Mouse (Mus musculus): ENCODE measurements at regions not wholly inside any gene's neighbourhood (a gene's known extent, or its start where the extent isn't known, plus 50 kb on each side); places are given as distances from the start of the nearest gene placed in this dataset.

GRCm38 (mm10) chr10:91959734-91960492, 762.3 kb downstream of the Nedd1 start:
- no peak overlapping the region for H3K4me3 ChIP-seq
- no peak overlapping the region for H3K27ac ChIP-seq
- TF ChIP-seq CTCF (IDR thresholded peaks at IDR 0.05): no peak
- intact Hi-C loops (cut with DNase I): no loop called here
- DNase-seq (ENCODE audit: extremely low spot score in 1 of 2, low spot score in 2 of 2): no peak

DNA sequence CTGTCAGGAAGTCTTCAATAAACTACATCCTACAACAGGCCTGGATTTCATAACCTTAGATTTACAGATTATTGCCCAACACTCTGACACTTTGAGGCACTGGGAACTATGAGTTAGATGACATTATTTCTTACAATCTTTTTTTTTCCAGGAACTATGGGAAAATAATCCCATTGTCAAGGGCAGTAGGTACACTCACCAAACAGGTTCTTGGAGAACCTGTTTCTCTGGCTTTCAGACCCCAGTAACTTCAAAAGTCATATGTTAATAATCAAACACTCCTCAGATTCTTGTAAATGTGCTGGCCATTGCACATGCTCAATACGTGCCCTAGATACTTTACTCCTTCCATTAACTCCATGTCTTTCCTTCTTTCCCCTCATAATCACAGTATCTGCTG, 769.1 kb downstream of the Nedd1 start:
- TF ChIP-seq CTCF (IDR thresholded peaks at IDR 0.05): no peak
- H3K27ac ChIP-seq: no peak overlapping the region
- DNase-seq (ENCODE audit: extremely low spot score in 1 of 2, low spot score in 2 of 2): no peak
- intact Hi-C loops (cut with DNase I): no loop called here
- no peak overlapping the region for H3K4me3 ChIP-seq

DNA sequence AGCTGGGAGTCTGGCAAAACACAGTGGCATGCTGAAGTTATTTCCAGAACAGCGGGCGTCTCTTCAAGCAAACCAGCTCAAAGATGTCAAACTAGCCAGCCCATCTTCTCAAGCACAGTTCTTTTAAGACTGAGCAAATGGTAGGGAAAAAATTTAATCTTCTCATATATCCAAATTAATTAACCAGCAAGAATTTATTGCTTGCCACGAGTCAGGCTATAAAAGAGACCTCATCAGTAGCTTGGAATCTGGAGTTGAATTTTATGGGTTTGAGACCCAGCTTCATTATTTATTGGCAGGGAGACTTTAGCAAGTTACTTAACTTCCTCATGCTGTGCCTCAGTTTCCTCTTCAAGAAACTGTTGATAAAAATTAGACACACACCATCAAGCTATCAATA, 742.5 kb upstream of the Tmpo start:
- DNase-seq (ENCODE audit: extremely low spot score in 1 of 2, low spot score in 2 of 2): no peak
- no peak for TF ChIP-seq CTCF (IDR thresholded peaks at IDR 0.05)
- Histone ChIP-seq H3K27ac (no peak overlapping the region), H3K4me3 (no peak overlapping the region)
- intact Hi-C loops (cut with DNase I): no loop called here

DNA sequence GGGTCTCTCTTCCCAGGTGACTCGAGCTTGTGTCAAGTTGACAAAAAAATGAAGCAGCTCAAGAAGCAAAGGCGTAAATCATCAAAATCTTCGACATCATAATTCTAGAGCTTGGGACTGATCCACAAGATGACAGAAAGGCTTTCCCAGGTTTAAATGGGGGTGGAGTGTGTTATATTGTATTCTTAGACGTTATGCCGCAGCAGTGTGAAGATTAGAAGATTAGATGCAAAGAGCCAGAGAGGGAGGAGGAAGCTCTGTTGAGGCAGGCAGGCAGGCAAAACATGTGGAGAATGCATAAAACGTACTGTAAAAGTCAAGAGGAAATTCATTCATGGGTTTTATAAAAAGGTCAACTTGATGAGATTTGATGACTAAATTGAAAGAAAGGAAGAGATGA, 708.7 kb upstream of the Tmpo start:
- no peak overlapping the region for H3K27ac ChIP-seq
- intact Hi-C loops (cut with DNase I): no loop called here
- no peak for TF ChIP-seq CTCF (IDR thresholded peaks at IDR 0.05)
- no peak for DNase-seq (ENCODE audit: extremely low spot score in 1 of 2, low spot score in 2 of 2)
- H3K4me3 ChIP-seq: no peak overlapping the region

DNA sequence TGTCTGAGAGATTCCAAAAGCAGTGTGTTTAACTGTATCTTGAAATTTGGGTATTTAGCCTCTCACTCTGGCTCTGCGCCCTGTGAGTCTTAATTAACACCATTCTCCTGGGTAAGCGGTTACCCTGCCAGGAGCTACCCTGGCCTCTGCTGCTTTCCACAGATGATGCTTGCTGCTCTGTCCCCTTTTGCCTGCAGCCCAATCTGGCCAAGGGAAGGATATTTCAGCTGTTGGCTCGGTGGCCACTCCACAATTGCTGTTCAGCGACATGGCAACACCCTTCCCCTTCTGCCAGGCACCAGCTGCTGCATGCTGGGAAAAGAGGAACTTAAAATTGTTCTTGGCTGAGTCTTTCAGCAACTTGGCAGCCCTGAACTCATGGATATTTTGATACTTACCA, 707.4 kb upstream of the Tmpo start:
- TF ChIP-seq CTCF (IDR thresholded peaks at IDR 0.05): no peak
- Histone ChIP-seq H3K4me3 (no peak overlapping the region), H3K27ac (no peak overlapping the region; the same call in 1 of the 2 replicates)
- peak; percentile 22 to 25 for DNase-seq (ENCODE audit: extremely low spot score in 1 of 2, low spot score in 2 of 2)
- intact Hi-C loops (cut with DNase I): no loop called here

DNA sequence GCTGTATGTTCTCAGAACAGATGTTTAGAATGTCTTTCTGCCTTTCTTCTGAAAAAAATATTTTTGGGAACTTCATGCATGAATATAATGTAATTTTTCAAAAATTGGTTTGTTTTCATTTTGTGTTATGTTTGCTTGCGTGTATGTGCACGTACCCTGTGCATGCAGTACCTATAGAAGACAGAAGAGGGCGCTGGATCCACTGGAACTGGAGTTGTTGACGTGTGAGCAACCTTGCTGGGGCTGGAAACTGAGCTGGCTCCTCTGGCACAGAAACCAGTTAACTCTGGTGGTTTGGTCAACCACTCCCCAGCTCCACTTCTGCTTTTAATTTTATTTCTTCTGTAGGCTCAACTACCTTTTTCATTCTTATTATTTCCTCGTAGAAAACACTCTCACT, 702.0 kb upstream of the Tmpo start:
- Histone ChIP-seq H3K4me3 (no peak overlapping the region), H3K27ac (no peak overlapping the region)
- peak; percentile 47 for TF ChIP-seq CTCF (IDR thresholded peaks at IDR 0.05)
- DNase-seq (ENCODE audit: extremely low spot score in 1 of 2, low spot score in 2 of 2): no peak
- intact Hi-C loops (cut with DNase I): no loop called here

DNA sequence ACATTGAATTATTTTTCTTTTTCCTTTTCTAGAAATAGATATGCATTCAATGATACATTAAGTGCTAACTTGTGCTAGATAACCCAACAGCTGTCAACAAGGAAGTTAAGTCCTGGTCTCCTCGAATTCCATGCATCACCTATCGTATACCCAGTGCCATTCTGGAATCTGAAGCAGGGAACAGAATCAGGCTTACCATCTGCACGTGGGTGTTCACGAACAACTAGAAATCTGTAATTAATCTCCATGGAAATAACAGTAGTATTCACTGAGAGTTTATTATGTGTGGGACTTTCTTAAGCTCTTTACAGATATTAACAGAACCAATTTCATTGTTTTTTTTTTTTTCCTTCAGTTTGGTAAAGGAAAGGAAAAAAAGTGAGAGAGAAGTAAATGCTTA, 701.4 kb upstream of the Tmpo start:
- intact Hi-C loops (cut with DNase I): no loop called here
- Histone ChIP-seq H3K4me3 (no peak overlapping the region), H3K27ac (no peak overlapping the region)
- TF ChIP-seq CTCF (IDR thresholded peaks at IDR 0.05): no peak
- DNase-seq (ENCODE audit: extremely low spot score in 1 of 2, low spot score in 2 of 2): no peak

- TF ChIP-seq CTCF (IDR thresholded peaks at IDR 0.05): no peak
- Histone ChIP-seq H3K27ac (no peak overlapping the region), H3K4me3 (no peak overlapping the region)
- no peak for DNase-seq (ENCODE audit: extremely low spot score in 1 of 2, low spot score in 2 of 2)
- intact Hi-C loops (cut with DNase I): no loop called here
Measured at GRCm38 (mm10) chr10:91881521-91882228, 700.6 kb upstream of the Tmpo start.

- no peak for DNase-seq (ENCODE audit: extremely low spot score in 1 of 2, low spot score in 2 of 2)
- no peak overlapping the region for H3K27ac ChIP-seq
- no peak for TF ChIP-seq CTCF (IDR thresholded peaks at IDR 0.05)
- intact Hi-C loops (cut with DNase I): no loop called here
- H3K4me3 ChIP-seq: no peak overlapping the region
Measured at GRCm38 (mm10) chr10:91875450-91875849, 694.3 kb upstream of the Tmpo start.

- no peak for DNase-seq (ENCODE audit: extremely low spot score in 1 of 2, low spot score in 2 of 2)
- Histone ChIP-seq H3K27ac (no peak overlapping the region), H3K4me3 (no peak overlapping the region)
- intact Hi-C loops (cut with DNase I): no loop called here
- TF ChIP-seq CTCF (IDR thresholded peaks at IDR 0.05): no peak
Measured at GRCm38 (mm10) chr10:91871244-91871643, 690.1 kb upstream of the Tmpo start.

GRCm38 (mm10) chr10:91858711-91859595, 677.8 kb upstream of the Tmpo start:
- TF ChIP-seq CTCF (IDR thresholded peaks at IDR 0.05): no peak
- H3K27ac ChIP-seq: no peak overlapping the region
- no peak overlapping the region for H3K4me3 ChIP-seq
- DNase-seq (ENCODE audit: extremely low spot score in 1 of 2, low spot score in 2 of 2): no peak
- intact Hi-C loops (cut with DNase I): no loop called here

DNA sequence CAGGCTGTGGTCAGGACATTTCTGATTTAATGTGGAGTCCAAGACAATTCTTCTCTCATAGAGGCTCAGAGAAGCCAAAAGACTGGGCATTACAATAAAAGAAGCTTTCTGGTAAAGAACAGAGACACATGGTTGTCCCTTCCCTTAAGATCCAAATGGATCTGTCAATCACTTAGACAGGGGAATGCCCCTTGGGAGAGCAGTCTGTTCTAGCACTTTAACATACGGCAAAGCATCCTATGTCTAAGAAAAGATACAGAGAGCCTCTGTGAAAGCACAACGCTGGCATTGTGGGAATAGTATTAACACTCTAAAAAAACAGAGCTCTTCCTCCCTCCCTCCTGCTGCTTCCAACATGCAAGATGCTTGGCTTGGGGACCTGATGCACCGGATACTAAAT, 646.0 kb upstream of the Tmpo start:
- intact Hi-C loops (cut with DNase I): no loop called here
- no peak overlapping the region for H3K27ac ChIP-seq
- no peak for DNase-seq (ENCODE audit: extremely low spot score in 1 of 2, low spot score in 2 of 2)
- H3K4me3 ChIP-seq: no peak overlapping the region
- no peak for TF ChIP-seq CTCF (IDR thresholded peaks at IDR 0.05)
